Mouse (Mus musculus) midbrain, postnatal 0 days (tissue): ENCODE measurements around the gene Gm45902. TPM values are rescaled to one million over a fixed set of nuclear protein-coding genes. Genes with fewer than 3 reads are reported as not detected.

Experiments
- ATAC-seq: fragments of 200-750 bp; cut with Nextera tagmentation; 2 replicates; pipeline ENCODE4 v1.8.0; 2017; ENCODE audit warnings: moderate number of reproducible peaks, mild to moderate bottlenecking, moderate TSS enrichment, moderate library complexity; ENCODE audit not compliant: low FRiP score
- DNase-seq: peaks from one replicate; pipeline ENCODE4 v3.0.0-alpha.2; 2015; ENCODE audit warnings: low spot score
- H3K27ac ChIP-seq: fragments of 300-500 bp; sonication (generic); 2 replicates; pipeline ENCODE4 v1.5.1; 2014; ENCODE audit warnings: low read depth, mild to moderate bottlenecking, low read length, mixed read lengths
- H3K27me3 ChIP-seq: fragments of 300-500 bp; sonication (generic); 2 replicates; pipeline ENCODE4 v1.6.1; 2014; ENCODE audit warnings: low read length, control low read depth, mixed read lengths; ENCODE audit not compliant: insufficient read depth
- H3K36me3 ChIP-seq: fragments of 300-500 bp; sonication (generic); 2 replicates; pipeline ENCODE4 v1.6.1; 2014; ENCODE audit warnings: low read length, control low read depth, mixed read lengths; ENCODE audit not compliant: insufficient read depth
- H3K4me1 ChIP-seq: fragments of 300-500 bp; sonication (generic); 2 replicates; pipeline ENCODE4 v1.6.1; 2014; ENCODE audit warnings: mild to moderate bottlenecking, control low read depth, antibody characterized with exemption, low read length, mixed read lengths; ENCODE audit not compliant: insufficient read depth
- H3K4me2 ChIP-seq: fragments of 300-500 bp; sonication (generic); 2 replicates; pipeline ENCODE4 v1.6.1; 2014; ENCODE audit warnings: low read depth, mild to moderate bottlenecking, low read length, mixed read lengths; ENCODE audit not compliant: poor library complexity, severe bottlenecking
- H3K4me3 ChIP-seq: fragments of 300-500 bp; sonication (generic); 2 replicates; pipeline ENCODE4 v1.5.1; 2014; ENCODE audit warnings: low read depth, mild to moderate bottlenecking, low read length, moderate library complexity
- H3K9ac ChIP-seq: fragments of 300-500 bp; sonication (generic); replicated peaks from 2 replicates; pipeline ENCODE4 v1.6.1; 2014; ENCODE audit warnings: mild to moderate bottlenecking, low read length, moderate library complexity, mixed read lengths; ENCODE audit not compliant: poor library complexity, severe bottlenecking
- H3K9me3 ChIP-seq: fragments of 300-500 bp; sonication (generic); 2 replicates; pipeline ENCODE4 v1.6.1; 2016; ENCODE audit warnings: low read length, control low read depth
- CTCF ChIP-seq: IDR thresholded peaks from 2 replicates; pipeline ENCODE4 v1.5.1; 2016; ENCODE audit warnings: antibody characterized with exemption, mild to moderate bottlenecking
- WGBS: fragments of 180-500 bp; shearing (Covaris S2); extraction: QIAGEN DNeasy Blood & Tissue Kit; methylation state at CpG from one replicate; pipeline ENCODE4 v1.1.7; 2014; 5-methylcytosine and 5-hydroxymethylcytosine counted together
- polyA plus RNA-seq: library from polyadenylated mRNA; unstranded; fragments of >200 nt; fragmentation: Nextera tagmentation; extraction: Ambion mirVana; gene quantifications from 2 replicates; pipeline ENCODE4 v1.2.1, GENCODE M21; 2015
- total RNA-seq: library from RNA; depleted of rRNA; stranded (reverse); fragments of >200 nt; gene quantifications from 2 replicates; pipeline ENCODE4 v1.2.3, GENCODE M21; 2014

Gm45902 gene
- total and polyA plus RNA-seq, 2 experiments from 2014 or later, result 5.2 to 10.6 TPM

DNA sequence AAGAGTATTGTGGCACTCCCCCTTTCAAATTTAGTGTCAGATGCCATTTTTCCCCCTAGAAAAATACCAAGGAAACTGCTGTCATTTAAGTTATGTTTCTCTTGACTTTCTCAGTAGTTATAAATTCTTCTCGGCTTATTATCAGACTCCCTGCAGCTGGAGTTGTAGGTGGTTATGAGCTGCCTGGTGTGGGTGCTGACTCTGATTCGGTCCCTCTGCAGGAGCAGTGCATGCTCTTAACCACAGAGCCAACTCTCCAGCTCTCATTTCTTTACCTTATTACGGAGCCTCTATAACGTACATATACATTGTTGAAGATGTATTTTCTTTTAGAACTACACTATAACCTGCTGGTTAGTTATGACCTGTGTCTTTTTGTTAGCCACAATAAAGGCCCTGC is 10.0 kb upstream of the Gm45902 start:
- Histone ChIP-seq H3K36me3 (no peaks in the 10 kb centered on the region), H3K27ac (no peak overlapping the region), H3K4me1 (no peaks in the 10 kb centered on the region), H3K27me3 (no peaks in the 10 kb centered on the region), H3K4me2 (no peak overlapping the region), H3K9me3 (no peaks in the 10 kb centered on the region), H3K9ac (no peak overlapping the region), H3K4me3 (no peak overlapping the region)
- no peak for DNase-seq
- ATAC-seq, result no peak
- 90% methylated on average over 4 of the region's 4 CpGs for WGBS
- no peak for TF ChIP-seq CTCF

DNA sequence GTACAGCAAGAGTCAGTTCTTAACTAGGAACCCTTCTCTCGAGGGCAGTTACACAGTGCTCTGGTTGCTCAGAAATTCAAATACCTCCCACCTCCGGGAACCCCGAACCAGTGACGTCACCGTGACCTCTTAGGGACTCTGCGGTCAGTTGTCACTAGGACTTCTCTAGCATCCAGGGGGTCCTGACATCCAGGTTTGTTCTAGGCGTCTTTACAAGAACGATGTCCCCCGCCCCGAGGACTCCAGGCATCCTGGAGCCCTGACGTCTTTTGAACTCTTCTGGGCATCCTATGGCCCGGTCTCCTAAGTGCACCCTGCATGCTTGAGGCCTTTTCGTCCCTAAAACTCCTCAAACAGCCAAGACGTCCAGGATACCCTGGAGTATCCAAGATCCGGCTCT is 514 bp downstream of the Gm45902 start:
- no peak for ATAC-seq
- peak overlapping the region; percentile 83 for H3K4me3 ChIP-seq
- peak overlapping the region; percentile 86 for H3K9ac ChIP-seq
- DNase-seq, result peak; percentile 12
- H3K27ac ChIP-seq, result peak overlapping the region; percentile 92
- under 1% methylated on average over 15 of the region's 15 CpGs for WGBS
- H3K4me1 ChIP-seq, result peaks cover 3% of the 10 kb centered on the region
- H3K9me3 ChIP-seq, result no peaks in the 10 kb centered on the region
- H3K27me3 ChIP-seq, result no peaks in the 10 kb centered on the region
- no peak for TF ChIP-seq CTCF
- H3K36me3 ChIP-seq, result peaks cover 20% of the 10 kb centered on the region
- H3K4me2 ChIP-seq, result peak overlapping the region; percentile 91

DNA sequence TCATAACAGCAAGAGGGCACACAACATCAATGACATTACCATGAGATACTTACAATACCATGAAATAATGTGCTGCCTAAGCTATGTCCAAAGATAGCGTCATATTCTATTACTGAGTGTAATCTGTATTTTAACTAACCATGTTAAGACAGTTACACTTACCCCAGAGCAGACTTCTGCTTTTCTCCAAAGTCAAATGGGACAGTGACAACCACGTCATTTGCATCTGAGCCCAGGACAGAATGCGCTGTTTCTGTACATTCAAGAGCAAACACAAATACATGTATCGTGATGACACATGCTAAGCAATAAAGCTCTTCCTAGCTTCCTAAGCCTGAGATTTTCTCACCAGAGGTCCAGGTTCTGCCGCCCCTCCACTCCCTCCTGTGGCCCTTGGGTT is 11.7 kb downstream of the Gm45902 start:
- no peak for ATAC-seq
- peak; percentile 17; the same call in 1 of the 2 replicates for TF ChIP-seq CTCF
- 96% methylated on average over 5 of the region's 5 CpGs for WGBS

DNA sequence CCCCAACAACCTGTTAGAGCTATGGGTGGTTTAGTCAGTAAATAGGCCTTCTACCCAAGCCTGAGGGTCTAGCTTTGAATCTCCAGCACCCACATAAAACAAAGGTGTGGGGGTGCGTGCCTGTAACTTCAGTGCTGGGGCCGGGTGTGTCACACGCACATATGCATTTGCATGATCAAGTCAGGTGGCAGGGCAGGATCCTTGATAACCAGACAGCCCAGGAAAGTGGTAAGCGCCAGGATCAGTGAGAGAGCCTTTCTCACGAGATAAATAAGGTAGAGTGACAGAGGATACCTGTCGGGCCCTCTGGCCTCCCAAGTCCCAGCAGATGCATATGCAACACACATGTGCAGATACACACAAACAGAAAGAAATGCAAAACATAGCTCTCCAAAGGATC is 13.0 kb downstream of the Gm45902 start:
- H3K27ac ChIP-seq, result no peak overlapping the region
- H3K27me3 ChIP-seq, result no peaks in the 10 kb centered on the region
- 96% methylated on average over 6 of the region's 6 CpGs for WGBS
- no peaks in the 10 kb centered on the region for H3K9me3 ChIP-seq
- no peak for TF ChIP-seq CTCF
- DNase-seq (no peak), ATAC-seq (no peak)
- H3K36me3 ChIP-seq, result peaks cover 43% of the 10 kb centered on the region
- no peak overlapping the region for H3K9ac ChIP-seq
- H3K4me2 ChIP-seq, result no peak overlapping the region
- H3K4me3 ChIP-seq, result no peak overlapping the region
- no peaks in the 10 kb centered on the region for H3K4me1 ChIP-seq

More for the DNA sequence above, 11.7 kb downstream of the Gm45902 start:
- no peak overlapping the region for H3K4me2 ChIP-seq
- H3K27ac ChIP-seq, result no peak overlapping the region
- H3K36me3 ChIP-seq, result peaks cover 41% of the 10 kb centered on the region
- H3K9ac ChIP-seq, result no peak overlapping the region
- no peaks in the 10 kb centered on the region for H3K9me3 ChIP-seq
- H3K4me1 ChIP-seq, result no peaks in the 10 kb centered on the region
- H3K27me3 ChIP-seq, result no peaks in the 10 kb centered on the region
- H3K4me3 ChIP-seq, result no peak overlapping the region
- no peak for DNase-seq

DNA sequence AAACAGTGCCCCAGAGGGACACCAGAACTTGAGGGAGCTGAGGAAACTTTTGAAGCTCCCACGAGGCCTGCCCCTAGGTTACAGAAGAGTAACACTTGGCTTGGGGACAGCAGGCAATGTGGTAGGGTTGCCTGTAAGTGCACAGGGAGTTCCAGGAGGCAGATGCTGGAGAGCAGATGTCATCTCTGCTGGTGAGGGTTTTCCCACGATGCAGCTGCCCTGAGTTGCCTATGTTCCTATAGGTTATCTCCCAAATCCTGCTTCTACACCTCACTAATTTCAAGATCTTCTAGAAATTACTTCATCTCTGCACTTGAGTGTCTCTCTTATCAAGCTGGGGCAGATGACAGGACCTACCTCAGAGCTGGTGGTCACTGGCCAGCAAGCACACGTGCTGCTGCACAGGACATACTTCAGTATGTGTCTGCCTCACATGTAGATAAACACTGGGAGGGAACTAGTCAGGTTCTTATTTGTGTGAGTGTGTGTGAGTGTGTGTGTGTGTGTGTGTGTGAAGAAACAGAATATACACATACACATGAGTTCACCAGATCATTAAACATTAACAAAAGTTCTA is 18.7 kb downstream of the Gm45902 start:
- no peak overlapping the region for H3K4me3 ChIP-seq
- 92% methylated on average over 3 of the region's 3 CpGs for WGBS
- no peaks in the 10 kb centered on the region for H3K9me3 ChIP-seq
- H3K36me3 ChIP-seq, result peaks cover 49% of the 10 kb centered on the region
- H3K27me3 ChIP-seq, result no peaks in the 10 kb centered on the region
- DNase-seq (no peak), ATAC-seq (no peak)
- no peak for TF ChIP-seq CTCF
- H3K9ac ChIP-seq, result no peak overlapping the region
- H3K27ac ChIP-seq, result no peak overlapping the region
- no peak overlapping the region for H3K4me2 ChIP-seq
- no peaks in the 10 kb centered on the region for H3K4me1 ChIP-seq

DNA sequence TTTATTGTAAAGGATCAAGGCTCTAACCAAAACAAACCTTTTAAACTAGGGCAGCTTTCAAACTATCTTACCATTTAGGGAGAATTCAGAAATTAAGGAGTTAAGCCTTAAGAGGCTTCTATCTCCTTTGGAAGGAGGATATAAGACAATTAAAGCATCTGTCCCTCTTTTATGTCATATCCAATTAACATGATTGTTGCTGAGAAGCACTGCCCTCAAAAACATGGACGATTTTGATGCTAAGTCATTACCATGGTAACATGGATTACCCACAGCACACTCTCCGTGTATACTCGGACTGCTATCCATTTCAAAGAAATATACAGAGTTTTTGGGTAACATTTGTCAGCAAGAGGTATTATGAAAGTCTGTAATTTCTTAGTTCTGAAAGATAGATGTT is 22.8 kb downstream of the Gm45902 start:
- TF ChIP-seq CTCF, result no peak
- ATAC-seq (no peak), DNase-seq (no peak)
- no peak overlapping the region for H3K4me2 ChIP-seq
- no peaks in the 10 kb centered on the region for H3K4me1 ChIP-seq
- no peak overlapping the region for H3K4me3 ChIP-seq
- H3K9ac ChIP-seq, result no peak overlapping the region
- 36% methylated on average over 3 of the region's 3 CpGs for WGBS
- peaks cover 26% of the 10 kb centered on the region for H3K36me3 ChIP-seq
- H3K9me3 ChIP-seq, result no peaks in the 10 kb centered on the region
- no peak overlapping the region for H3K27ac ChIP-seq
- H3K27me3 ChIP-seq, result no peaks in the 10 kb centered on the region
